Mouse (Mus musculus): ENCODE measurements around the gene Gm340.

Gene Gm340

GRCm38 (mm10) chr19:41581706-41582420, at the start of gene Gm340:
Gene Gm340, plus strand, starts transcription at chr19:41582370.
- no peak for DNase-seq (ENCODE audit: low spot score in 2 of 2)

GRCm38 (mm10) chr19:41534021-41534420, 48.1 kb upstream of the Gm340 start:
- DNase-seq (ENCODE audit: low spot score in 2 of 2) = no peak

- no peak for DNase-seq (ENCODE audit: low spot score in 2 of 2)
Observed at GRCm38 (mm10) chr19:41556981-41557380, 25.2 kb upstream of the Gm340 start.

GRCm38 (mm10) chr19:41557491-41557890, 24.7 kb upstream of the Gm340 start:
- no peak for DNase-seq (ENCODE audit: low spot score in 2 of 2)

- no peak for DNase-seq (ENCODE audit: low spot score in 2 of 2)
Observed at GRCm38 (mm10) chr19:41558891-41559486, 23.2 kb upstream of the Gm340 start.

- DNase-seq (ENCODE audit: low spot score in 2 of 2) = no peak
Observed at GRCm38 (mm10) chr19:41560856-41561255, 21.3 kb upstream of the Gm340 start.

- no peak for DNase-seq (ENCODE audit: low spot score in 2 of 2)
Observed at GRCm38 (mm10) chr19:41568791-41569190, 13.4 kb upstream of the Gm340 start.

- DNase-seq (ENCODE audit: low spot score in 2 of 2) = no peak
Observed at GRCm38 (mm10) chr19:41573700-41574099, 8.5 kb upstream of the Gm340 start.

GRCm38 (mm10) chr19:41577576-41577975, 4.6 kb upstream of the Gm340 start:
- no peak for DNase-seq (ENCODE audit: low spot score in 2 of 2)

- DNase-seq (ENCODE audit: low spot score in 2 of 2) = no peak
Observed at GRCm38 (mm10) chr19:41579311-41579920, 2.8 kb upstream of the Gm340 start.

GRCm38 (mm10) chr19:41582918-41583514, 846 bp downstream of the Gm340 start:
- DNase-seq (ENCODE audit: low spot score in 2 of 2) = no peak

GRCm38 (mm10) chr19:41586752-41587151, 4.6 kb downstream of the Gm340 start:
- no peak for DNase-seq (ENCODE audit: low spot score in 2 of 2)

GRCm38 (mm10) chr19:41587431-41588222, 5.5 kb downstream of the Gm340 start:
- DNase-seq (ENCODE audit: low spot score in 2 of 2) = no peak

GRCm38 (mm10) chr19:41589026-41589425, 6.9 kb downstream of the Gm340 start:
- no peak for DNase-seq (ENCODE audit: low spot score in 2 of 2)

GRCm38 (mm10) chr19:41589681-41590080, 7.5 kb downstream of the Gm340 start:
- no peak for DNase-seq (ENCODE audit: low spot score in 2 of 2)

- no peak for DNase-seq (ENCODE audit: low spot score in 2 of 2)
Observed at GRCm38 (mm10) chr19:41591808-41592207, 9.6 kb downstream of the Gm340 start.

- DNase-seq (ENCODE audit: low spot score in 2 of 2) = no peak
Observed at GRCm38 (mm10) chr19:41597170-41597894, 15.2 kb downstream of the Gm340 start.

- DNase-seq (ENCODE audit: low spot score in 2 of 2) = no peak
Observed at GRCm38 (mm10) chr19:41600647-41601046, 18.5 kb downstream of the Gm340 start.

- peak in 1 of 2 experiments; percentile 22 for DNase-seq (ENCODE audit: low spot score in 2 of 2)
Observed at GRCm38 (mm10) chr19:41606208-41606987, 24.2 kb downstream of the Gm340 start.

- no peak for DNase-seq (ENCODE audit: low spot score in 2 of 2)
Observed at GRCm38 (mm10) chr19:41611683-41612082, 29.5 kb downstream of the Gm340 start.

All from right cerebral cortex, adult 2 months (tissue).